Mouse (Mus musculus) kidney, postnatal 25 days (tissue): ENCODE data around the gene Ppard.
A peak's percentile ranks its signal among the peaks of the same experiment; 100 is the strongest.
"Not testable (repeated sequence)": the region's sequence is repeated elsewhere in the genome, so short reads cannot be mapped to it uniquely, and the experiment has no call there.

ENCODE experiments used
- DNase-seq, 2 experiments: peaks; one replicate each; pipeline ENCODE4 v3.0.0; 2021; ENCODE audit warnings: mixed read lengths in 2 of 2

Gene Ppard

GRCm38 (mm10) chr17:28317091-28317490 lies 84.6 kb downstream of the Ppard start:
- peak in 1 of 2 experiments; percentile 63 for DNase-seq

- no peak for DNase-seq
Measured at GRCm38 (mm10) chr17:28317725-28318124, 85.2 kb downstream of the Ppard start.

- no peak for DNase-seq
Measured at GRCm38 (mm10) chr17:28321700-28322099, 89.2 kb downstream of the Ppard start.

- DNase-seq: peak in 1 of 2 experiments; percentile 61
Measured at GRCm38 (mm10) chr17:28323786-28324185, 91.3 kb downstream of the Ppard start.

GRCm38 (mm10) chr17:28324416-28324815 lies 91.9 kb downstream of the Ppard start:
- not testable (repeated sequence) for DNase-seq

- peak in 1 of 2 experiments; percentile 43 for DNase-seq
Measured at GRCm38 (mm10) chr17:28325751-28326150, 93.3 kb downstream of the Ppard start.

GRCm38 (mm10) chr17:28326951-28327350 lies 94.5 kb downstream of the Ppard start:
- DNase-seq: no peak

GRCm38 (mm10) chr17:28327673-28328325 lies 95.3 kb downstream of the Ppard start:
- peak; percentile 64 to 84 for DNase-seq

GRCm38 (mm10) chr17:28328366-28328928 lies 95.9 kb downstream of the Ppard start, which contains the start of gene Rpl10a:
Rpl10a (plus strand) TSS chr17:28328471.
- DNase-seq: peak; percentile 97 to 99

GRCm38 (mm10) chr17:28328946-28329345 lies 96.4 kb downstream of the Ppard start:
- peak in 1 of 2 experiments; percentile 71 for DNase-seq

GRCm38 (mm10) chr17:28329503-28330231 lies 97.2 kb downstream of the Ppard start:
- DNase-seq: peak in 1 of 2 experiments; percentile 43

GRCm38 (mm10) chr17:28330232-28330546 lies 97.7 kb downstream of the Ppard start:
- DNase-seq: no peak

GRCm38 (mm10) chr17:28330590-28330989 lies 98.1 kb downstream of the Ppard start:
- not testable (repeated sequence) for DNase-seq

- peak in 1 of 2 experiments; percentile 35 for DNase-seq
Measured at GRCm38 (mm10) chr17:28331241-28332112, 99.0 kb downstream of the Ppard start.

- peak in 1 of 2 experiments; percentile 58 for DNase-seq
Measured at GRCm38 (mm10) chr17:28332113-28332914, 99.8 kb downstream of the Ppard start.

- peak in 1 of 2 experiments; percentile 51 for DNase-seq
Measured at GRCm38 (mm10) chr17:28332915-28333546, 100.5 kb downstream of the Ppard start.

GRCm38 (mm10) chr17:28335267-28335666 lies 102.8 kb downstream of the Ppard start:
- DNase-seq: no peak

GRCm38 (mm10) chr17:28337547-28337946 lies 105.0 kb downstream of the Ppard start:
- DNase-seq: no peak

GRCm38 (mm10) chr17:28340578-28340977 lies 108.1 kb downstream of the Ppard start:
- DNase-seq: peak in 1 of 2 experiments; percentile 46

GRCm38 (mm10) chr17:28341091-28341490 lies 108.6 kb downstream of the Ppard start:
- DNase-seq: peak; percentile 96 to 97

GRCm38 (mm10) chr17:28344050-28344607 lies 111.6 kb downstream of the Ppard start:
- peak; percentile 45 to 55 for DNase-seq
